Mouse (Mus musculus) mouse embryonic stem cell (cell line): ENCODE data around the gene Erc2.

Experiments
- in situ Hi-C, 2 experiments: fragments of 300-500 bp; cut with MboI; formaldehyde crosslinking; loops; 1 replicate in 1 of 2; 3 replicates in 1 of 2; pipeline ENCODE4 v1.14.3; 2019 to 2020; ENCODE audit warnings: low sequenced_read_pairs in 2 of 2, low pct_unique_long_range_greater_than_20kb in 1 of 2, mixed read lengths in 1 of 2; ENCODE audit not compliant: unreplicated experiment in 1 of 2

Erc2 gene

GRCm38 (mm10) chr14:28171364-28171763 is 549.1 kb downstream of the Erc2 start:
- in situ Hi-C loops = no loop called here

GRCm38 (mm10) chr14:28173736-28174135 is 551.5 kb downstream of the Erc2 start:
- in situ Hi-C loops = no loop called here

- in situ Hi-C loops = no loop called here
These were observed 559.0 kb downstream of the Erc2 start for GRCm38 (mm10) chr14:28181070-28181825.

GRCm38 (mm10) chr14:28192711-28193364 is 570.6 kb downstream of the Erc2 start:
- in situ Hi-C loops = no loop called here

GRCm38 (mm10) chr14:28203874-28204273 is 581.6 kb downstream of the Erc2 start:
- in situ Hi-C loops = no loop called here

- in situ Hi-C loops = no loop called here
These were observed 584.1 kb downstream of the Erc2 start for GRCm38 (mm10) chr14:28206303-28206702.

GRCm38 (mm10) chr14:28225550-28225949 is 603.3 kb downstream of the Erc2 start:
- in situ Hi-C loops = no loop called here

- in situ Hi-C loops = no loop called here
These were observed 608.3 kb downstream of the Erc2 start for GRCm38 (mm10) chr14:28230563-28230962.

- in situ Hi-C loops = no loop called here
These were observed 609.0 kb downstream of the Erc2 start for GRCm38 (mm10) chr14:28231241-28231640.

GRCm38 (mm10) chr14:28238336-28239048 is 616.3 kb downstream of the Erc2 start:
- in situ Hi-C loops = no loop called here

- in situ Hi-C loops = no loop called here
These were observed 617.9 kb downstream of the Erc2 start for GRCm38 (mm10) chr14:28240111-28240510.

GRCm38 (mm10) chr14:28242743-28243142 is 620.5 kb downstream of the Erc2 start:
- in situ Hi-C loops = no loop called here

- in situ Hi-C loops = no loop called here
These were observed 621.2 kb downstream of the Erc2 start for GRCm38 (mm10) chr14:28243474-28243873.

GRCm38 (mm10) chr14:28262706-28263105 is 640.5 kb downstream of the Erc2 start:
- in situ Hi-C loops = no loop called here

- in situ Hi-C loops = no loop called here
These were observed 645.1 kb downstream of the Erc2 start for GRCm38 (mm10) chr14:28267367-28267766.

GRCm38 (mm10) chr14:28271846-28272245 is 649.6 kb downstream of the Erc2 start:
- in situ Hi-C loops = no loop called here

GRCm38 (mm10) chr14:28273669-28274068 is 651.4 kb downstream of the Erc2 start:
- in situ Hi-C loops = no loop called here

GRCm38 (mm10) chr14:28274826-28275225 is 652.6 kb downstream of the Erc2 start:
- in situ Hi-C loops = no loop called here

- in situ Hi-C loops = no loop called here
These were observed 656.7 kb downstream of the Erc2 start for GRCm38 (mm10) chr14:28278951-28279350.
